Mouse (Mus musculus): ENCODE results near the gene Ubl5.
"Not testable (repeated sequence)": the region's sequence is repeated elsewhere in the genome, so short reads cannot be mapped to it uniquely, and the experiment has no call there.

The Ubl5 gene

DNA sequence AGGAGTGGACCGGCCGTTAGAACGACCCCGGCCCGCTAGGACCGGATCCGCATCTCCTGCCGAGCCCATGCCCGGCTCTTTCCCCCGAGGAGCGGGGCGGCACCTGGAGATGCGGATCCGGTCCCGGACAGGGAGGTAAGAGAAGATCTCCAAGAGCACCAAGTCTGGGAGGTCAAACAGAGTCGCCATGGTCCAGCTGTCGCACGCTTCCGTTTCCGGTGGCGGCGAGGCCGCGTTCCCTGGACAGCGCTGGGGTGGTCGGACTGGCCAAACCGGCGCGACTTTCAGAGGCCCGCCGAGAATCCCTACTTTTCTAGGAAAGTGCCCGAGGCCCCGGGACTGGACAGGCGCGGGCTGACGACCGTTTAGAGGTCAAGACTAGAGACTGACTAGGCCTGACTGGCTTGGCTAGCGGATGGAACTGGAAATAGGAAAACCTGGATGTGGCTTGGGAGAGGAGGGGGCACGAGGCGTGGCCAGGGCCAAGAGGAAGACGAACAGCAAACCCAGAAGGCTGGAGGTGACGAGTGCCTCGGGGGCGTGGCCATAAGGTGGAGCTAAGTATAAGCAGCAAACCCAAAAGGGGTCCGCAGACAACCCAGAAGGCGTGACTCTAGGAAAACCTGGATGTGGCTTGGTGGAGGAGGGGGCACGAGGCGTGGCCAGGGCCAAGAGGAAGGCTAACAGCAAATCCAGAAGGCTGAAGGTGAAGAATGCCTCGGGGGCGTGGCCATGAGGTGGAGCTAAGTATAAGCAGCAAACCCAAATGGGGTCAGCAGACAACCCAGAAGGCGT lies at the start of gene Ubl5:
Gene Ubl5, plus strand, starts transcription at position 778 of the 795 bp plus-strand sequence.
- DNase-seq (ENCODE audit: low read depth, low spot score), result peak; percentile 80

GRCm38 (mm10) chr9:20601270-20601669 lies 41.4 kb upstream of the Ubl5 start:
- peak; percentile 53 for DNase-seq (ENCODE audit: low read depth, low spot score)

DNA sequence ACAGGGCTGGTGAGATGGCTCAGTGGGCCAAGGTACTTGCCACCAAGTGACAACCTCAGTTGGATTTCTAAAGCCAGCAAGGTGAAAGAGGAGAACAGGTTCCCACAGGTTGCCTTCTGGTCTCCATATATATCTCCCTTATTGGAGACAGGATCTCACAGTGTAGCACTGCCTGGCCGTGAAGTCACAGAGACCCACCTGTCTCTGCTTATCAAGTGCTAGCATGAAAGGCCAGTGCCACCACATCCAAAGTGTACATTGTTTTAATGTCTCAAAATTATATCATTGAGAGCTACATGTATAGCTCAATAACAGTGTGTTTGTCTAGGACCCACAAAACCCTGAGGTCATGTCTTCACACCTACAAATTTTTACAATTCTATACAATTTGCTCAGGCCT lies 36.4 kb upstream of the Ubl5 start:
- DNase-seq (ENCODE audit: low read depth, low spot score), result peak; percentile 14

DNA sequence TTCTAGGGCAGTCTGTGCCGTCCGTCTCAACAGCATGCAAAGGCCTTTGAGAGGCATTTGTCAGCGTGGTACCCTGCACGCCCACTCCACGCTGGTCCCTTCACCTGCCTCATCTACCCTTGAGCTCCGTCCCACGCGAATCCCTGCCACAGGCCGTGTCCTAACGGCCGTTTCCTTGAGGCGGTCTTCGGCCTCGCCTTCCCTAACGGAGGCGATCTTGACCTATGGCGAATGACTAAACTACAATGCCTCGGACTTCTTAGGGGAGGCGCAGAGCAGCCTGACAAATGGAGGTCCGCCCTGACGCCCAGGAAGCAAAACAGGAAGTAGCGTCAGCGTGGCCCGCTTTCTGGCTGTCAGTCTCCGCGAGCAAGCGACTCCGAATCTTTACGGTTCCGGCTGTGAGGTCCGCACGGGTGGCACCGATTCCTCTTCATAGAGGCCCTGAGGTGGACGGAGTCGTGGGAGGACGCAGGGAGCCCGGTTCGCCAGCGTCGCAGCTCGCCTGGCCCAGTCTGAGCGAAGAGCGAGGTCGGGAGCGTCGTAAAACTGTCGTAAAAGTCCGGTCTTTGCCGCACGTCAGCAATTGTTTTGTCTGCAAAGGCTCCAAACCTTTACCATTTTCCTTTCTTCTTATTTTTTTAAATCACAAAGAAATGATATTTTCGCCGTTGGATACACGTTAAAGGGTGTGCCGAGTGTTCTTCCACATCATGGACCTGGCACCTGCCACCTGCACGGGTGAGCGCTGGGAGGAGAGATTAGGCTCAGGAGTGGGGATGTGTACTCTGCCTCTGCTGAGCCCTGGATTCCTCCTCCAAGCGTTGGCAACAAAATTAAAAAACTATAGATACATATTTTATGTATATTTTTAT lies 35.3 kb upstream of the Ubl5 start:
- peak; percentile 98 for DNase-seq (ENCODE audit: low read depth, low spot score)

- no peak for DNase-seq (ENCODE audit: low read depth, low spot score)
These were observed 32.7 kb upstream of the Ubl5 start for GRCm38 (mm10) chr9:20609831-20610464.

DNA sequence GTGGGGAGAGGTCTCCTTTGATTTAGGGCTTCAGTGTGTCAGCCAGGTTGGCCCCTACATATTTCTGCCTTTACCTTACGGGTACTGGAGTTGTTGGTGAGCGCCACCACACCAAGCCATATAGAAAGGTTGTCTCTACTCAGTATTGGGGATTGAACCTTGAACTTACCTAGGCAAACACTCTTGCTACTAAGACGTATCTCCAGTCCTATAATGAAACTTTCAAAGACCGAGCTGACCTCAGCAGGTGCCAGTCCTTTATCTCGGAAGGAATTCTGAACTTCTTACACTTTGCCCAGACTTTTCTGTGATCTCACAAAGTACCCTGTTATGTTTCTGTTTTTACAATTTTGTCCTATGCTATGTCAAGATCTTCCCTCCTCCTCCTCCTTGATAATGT lies 30.7 kb upstream of the Ubl5 start:
- no peak for DNase-seq (ENCODE audit: low read depth, low spot score)

GRCm38 (mm10) chr9:20616685-20617084 lies 26.0 kb upstream of the Ubl5 start:
- no peak for DNase-seq (ENCODE audit: low read depth, low spot score)

GRCm38 (mm10) chr9:20631332-20631731 lies 11.3 kb upstream of the Ubl5 start:
- no peak for DNase-seq (ENCODE audit: low read depth, low spot score)

GRCm38 (mm10) chr9:20635676-20636075 lies 7.0 kb upstream of the Ubl5 start:
- DNase-seq (ENCODE audit: low read depth, low spot score), result not testable (repeated sequence)

DNA sequence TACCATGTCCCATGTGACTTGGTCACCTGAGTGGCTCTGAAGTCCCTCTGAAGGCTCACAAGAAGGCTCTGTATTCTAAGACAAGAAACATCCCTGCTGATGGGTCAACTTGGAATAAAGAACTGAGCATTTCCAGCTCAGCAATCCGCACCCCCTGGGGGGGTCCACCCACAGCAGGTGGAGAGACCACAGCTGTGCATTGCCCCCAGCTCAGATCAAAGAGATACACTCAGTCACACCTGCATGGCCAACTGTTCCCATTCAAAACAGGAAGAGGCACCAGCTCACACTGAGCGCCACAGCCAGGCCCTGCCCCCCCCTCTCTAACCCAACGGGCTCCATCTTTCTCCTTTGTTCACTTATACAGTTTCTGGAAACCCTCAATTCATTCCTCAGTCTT lies 6.4 kb upstream of the Ubl5 start:
- peak; percentile 92 for DNase-seq (ENCODE audit: low read depth, low spot score)

DNA sequence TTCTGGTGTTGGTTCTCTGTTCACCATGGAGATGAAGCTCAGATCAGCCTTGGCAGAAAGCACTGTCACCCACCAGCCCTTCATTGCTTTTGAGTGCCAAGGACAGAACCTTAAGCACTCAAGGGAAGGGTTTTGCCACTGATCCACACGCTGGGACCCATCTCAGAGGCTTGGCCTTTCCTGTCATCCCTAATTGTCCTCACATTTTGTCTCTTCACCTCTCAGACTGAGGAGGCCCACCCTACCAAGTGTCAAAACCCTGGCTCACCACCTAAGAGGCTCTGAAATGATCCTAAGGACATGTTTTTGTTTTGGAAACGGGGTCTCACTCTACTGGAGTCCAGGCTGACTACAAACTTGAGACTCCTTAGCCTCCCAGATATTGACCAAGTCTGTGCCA lies 5.9 kb upstream of the Ubl5 start:
- no peak for DNase-seq (ENCODE audit: low read depth, low spot score)

- no peak for DNase-seq (ENCODE audit: low read depth, low spot score)
These were observed 4.1 kb upstream of the Ubl5 start for GRCm38 (mm10) chr9:20638552-20638951.

- DNase-seq (ENCODE audit: low read depth, low spot score), result no peak
These were observed 3.2 kb upstream of the Ubl5 start for GRCm38 (mm10) chr9:20639486-20639885.

DNA sequence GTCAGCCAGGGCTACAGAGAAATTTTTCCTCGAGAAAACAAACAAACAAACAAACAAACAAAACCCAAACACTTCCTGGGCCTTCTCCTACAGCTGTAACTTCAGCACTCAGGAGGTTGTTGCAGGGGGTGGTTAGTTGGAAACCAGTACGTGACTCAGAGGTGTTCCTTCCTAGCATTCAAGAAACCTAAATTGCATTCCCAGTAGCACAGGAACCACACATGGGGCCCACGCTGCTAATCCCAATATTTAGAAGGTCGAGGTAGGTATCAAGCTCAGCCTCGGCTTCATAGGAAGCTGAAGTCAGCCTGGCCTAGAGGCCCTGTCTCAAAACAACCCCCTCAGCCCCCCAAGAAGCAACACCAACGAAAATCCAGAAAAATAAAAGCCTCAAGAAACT lies 1.2 kb upstream of the Ubl5 start:
- no peak for DNase-seq (ENCODE audit: low read depth, low spot score)

GRCm38 (mm10) chr9:20642896-20643466 lies 303 bp downstream of the Ubl5 start:
- peak; percentile 90 for DNase-seq (ENCODE audit: low read depth, low spot score)

GRCm38 (mm10) chr9:20643781-20644180 lies 1.1 kb downstream of the Ubl5 start:
- DNase-seq (ENCODE audit: low read depth, low spot score), result peak; percentile 56

- peak; percentile 92 for DNase-seq (ENCODE audit: low read depth, low spot score)
These were observed 1.8 kb downstream of the Ubl5 start, which contains the start of gene Fbxl12 for GRCm38 (mm10) chr9:20644360-20645081. Gene Fbxl12 (minus strand): TSS chr9:20644767.

GRCm38 (mm10) chr9:20645121-20645520 lies 2.4 kb downstream of the Ubl5 start:
- DNase-seq (ENCODE audit: low read depth, low spot score), result no peak

DNA sequence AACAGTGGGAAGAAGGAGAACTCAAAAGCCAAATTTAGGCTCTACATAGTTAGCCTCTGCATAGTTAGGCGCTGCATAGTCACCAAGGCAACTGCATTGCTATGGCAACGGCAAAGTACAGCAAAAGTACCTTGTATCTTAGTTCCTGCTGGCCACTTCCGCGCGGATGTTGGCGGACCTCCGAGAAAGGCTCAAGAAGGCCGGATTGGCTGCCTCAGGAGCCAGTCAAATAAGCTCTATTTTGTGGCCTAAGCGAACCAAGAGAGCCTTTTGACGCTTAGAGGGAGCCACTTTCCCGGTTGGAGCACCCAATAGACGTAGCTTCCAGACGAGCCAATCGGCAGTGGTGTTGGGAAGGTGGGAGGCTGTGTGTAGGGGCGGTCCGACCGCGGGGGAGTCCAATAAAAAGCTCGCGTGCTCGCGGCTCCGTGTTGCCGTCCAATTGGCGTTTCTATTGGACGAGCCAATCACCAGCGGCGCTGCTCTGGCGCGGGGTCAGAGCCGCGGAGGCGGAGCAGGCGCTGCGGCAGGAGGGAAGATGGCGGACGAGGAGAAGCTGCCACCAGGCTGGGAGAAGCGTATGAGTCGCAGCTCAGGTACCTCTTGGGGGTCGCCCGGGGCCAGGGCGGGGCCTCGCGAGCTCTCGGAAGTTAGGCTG lies 9.1 kb downstream of the Ubl5 start, which contains the start of gene Pin1:
Gene Pin1, plus strand, starts transcription at position 494 of the 658 bp plus-strand sequence.
- DNase-seq (ENCODE audit: low read depth, low spot score), result peak; percentile 99

DNA sequence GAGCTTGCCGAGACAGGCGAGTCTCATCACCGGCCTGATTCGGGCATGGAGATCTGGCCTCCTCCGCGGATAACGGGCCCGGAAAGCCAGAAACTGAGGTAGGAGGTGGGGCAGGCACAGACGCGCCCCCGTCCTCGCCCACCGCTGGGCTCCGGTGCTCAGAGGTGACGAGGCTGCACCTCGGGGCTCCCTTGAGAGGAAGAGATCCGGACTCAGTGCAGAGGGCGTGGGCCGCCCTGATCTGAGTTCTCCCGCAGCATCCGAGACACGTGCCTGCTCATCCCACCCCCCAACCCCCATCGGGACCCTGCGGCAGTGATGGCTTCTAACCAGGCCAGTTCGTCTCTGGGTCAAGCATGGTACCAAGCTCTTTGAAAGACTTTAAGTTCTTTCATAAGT lies 9.6 kb downstream of the Ubl5 start:
- DNase-seq (ENCODE audit: low read depth, low spot score), result no peak
